Mouse (Mus musculus) urinary bladder, postnatal 25 days (tissue): Measurements from ENCODE around the gene Kcnd2.

ENCODE experiments used
- DNase-seq: peaks from one replicate; pipeline ENCODE4 v3.0.0; 2022; ENCODE audit warnings: low spot score

Gene Kcnd2

DNA sequence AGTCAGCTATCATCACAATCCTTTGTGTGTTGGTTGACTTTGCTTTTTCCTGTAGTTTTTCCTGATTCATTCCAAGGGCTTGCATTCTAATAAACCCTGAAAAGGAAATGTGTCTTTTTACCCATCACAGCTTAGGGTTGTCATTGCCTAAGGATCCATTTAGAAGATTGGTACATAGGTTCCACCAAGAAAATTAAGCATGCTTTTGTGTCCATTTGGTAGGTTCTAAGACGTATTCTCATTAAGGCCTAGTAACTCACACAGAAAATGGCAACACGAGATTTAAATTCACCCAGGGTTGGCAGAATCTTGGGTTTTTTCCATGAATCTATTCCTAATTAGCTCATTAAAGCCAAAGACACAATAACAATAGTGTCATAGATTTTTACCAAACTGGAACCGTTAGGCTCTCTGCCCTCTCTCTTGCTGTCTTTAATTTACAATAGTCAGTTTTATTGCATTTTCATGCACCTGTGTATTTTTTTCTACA is 477.6 kb downstream of the Kcnd2 start:
- no peak for DNase-seq

DNA sequence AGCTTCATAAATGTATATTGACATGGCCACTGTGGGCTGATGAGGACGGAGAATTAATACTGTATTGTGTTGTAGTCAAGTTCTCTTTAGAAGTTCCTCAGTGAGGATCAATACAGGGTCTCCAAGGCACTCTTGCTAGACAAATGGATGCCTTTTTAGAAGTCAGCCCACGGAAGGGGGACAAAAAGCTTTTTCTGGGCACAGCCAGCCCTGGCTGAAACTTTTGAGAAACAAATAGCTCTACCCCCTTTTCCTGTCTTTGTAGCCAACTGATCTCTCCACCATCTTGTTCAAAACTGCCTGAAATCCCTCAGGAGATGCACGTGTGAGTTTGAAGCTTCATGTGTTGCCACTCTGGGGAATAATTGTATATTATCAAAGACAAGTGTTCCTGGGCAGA is 482.3 kb downstream of the Kcnd2 start:
- DNase-seq = no peak

- DNase-seq = no peak
Observed at GRCm38 (mm10) chr6:21701131-21701530, 485.8 kb downstream of the Kcnd2 start.

GRCm38 (mm10) chr6:21709228-21709627 is 493.9 kb downstream of the Kcnd2 start:
- DNase-seq = no peak

DNA sequence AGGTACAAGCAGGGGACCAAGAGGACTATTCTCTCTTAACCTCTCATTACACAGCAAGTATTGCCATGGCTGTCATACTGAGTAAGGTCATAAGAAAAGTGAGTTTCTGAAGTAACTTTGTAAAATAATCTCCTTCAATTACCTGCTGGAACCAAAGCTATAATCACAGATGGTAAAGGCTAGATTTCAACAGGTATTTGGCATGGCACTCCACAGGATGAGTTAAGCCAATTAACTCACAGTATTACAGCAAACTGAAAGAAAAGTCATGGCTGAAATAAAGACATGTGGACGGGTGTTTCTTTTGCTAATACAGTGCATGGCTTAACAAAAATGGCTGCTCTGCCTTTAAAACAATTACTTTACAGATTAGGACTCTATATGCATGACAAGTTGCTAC is 503.8 kb downstream of the Kcnd2 start:
- DNase-seq = no peak

DNA sequence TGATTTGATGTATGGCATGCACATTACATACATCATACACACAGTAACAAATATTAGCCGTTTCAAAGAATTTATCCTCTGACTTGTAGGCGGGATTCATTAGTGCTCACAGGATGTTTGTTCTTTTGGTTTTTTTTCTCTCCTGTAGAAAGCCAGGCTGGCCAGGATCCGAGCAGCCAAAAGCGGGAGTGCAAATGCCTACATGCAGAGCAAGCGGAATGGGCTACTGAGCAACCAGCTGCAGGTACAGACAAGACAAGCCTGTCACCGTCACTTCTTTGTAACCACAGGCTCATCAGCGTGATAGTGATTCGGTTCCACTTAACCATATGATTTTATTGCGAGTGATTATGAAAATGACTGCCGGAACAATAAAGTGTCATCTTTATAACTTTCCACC is 506.9 kb downstream of the Kcnd2 start:
- DNase-seq = no peak

DNA sequence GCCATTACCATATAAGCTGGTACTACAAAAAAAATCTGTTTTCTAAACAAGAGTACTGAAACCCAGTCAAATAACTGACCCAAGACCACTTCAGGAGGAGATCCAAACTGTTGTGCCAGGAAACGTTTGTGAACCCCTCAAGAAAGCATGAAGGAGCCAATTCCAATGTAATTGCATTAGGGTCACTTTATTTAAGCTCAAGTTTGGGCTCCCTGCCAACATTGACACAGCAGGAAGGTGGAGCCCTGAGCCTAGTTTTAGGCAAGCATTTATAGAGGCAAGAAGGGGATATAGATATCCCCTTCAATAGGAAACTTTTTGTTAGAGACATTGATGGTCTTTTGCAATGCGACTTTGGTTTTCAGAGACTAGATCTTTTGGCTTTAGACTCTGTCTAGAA is 525.3 kb downstream of the Kcnd2 start:
- no peak for DNase-seq

- DNase-seq = no peak
Observed at GRCm38 (mm10) chr6:21744615-21745266, 529.4 kb downstream of the Kcnd2 start.

GRCm38 (mm10) chr6:21747536-21747935 is 532.2 kb downstream of the Kcnd2 start:
- DNase-seq = no peak

DNA sequence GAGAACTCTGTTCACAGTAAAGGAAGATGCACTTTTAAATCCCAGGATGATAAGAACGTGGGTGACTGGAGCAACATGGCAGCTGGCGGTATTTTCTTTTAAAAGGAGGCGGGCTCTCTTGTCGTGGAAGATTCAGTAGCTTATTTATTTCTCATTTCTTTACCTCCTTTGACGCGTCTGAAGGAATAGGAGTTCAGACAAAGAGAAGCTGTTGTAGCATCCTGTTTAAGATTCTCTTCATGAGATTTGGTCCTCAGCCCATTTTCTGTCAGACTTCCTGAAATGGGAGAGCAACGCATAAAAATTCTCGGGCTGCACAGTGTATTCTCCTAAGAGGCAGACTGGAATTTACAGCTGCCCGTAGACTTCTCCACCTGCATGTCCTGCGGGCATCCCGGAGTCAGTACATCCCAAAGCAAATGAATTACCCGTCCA is 552.5 kb downstream of the Kcnd2 start:
- no peak for DNase-seq

DNA sequence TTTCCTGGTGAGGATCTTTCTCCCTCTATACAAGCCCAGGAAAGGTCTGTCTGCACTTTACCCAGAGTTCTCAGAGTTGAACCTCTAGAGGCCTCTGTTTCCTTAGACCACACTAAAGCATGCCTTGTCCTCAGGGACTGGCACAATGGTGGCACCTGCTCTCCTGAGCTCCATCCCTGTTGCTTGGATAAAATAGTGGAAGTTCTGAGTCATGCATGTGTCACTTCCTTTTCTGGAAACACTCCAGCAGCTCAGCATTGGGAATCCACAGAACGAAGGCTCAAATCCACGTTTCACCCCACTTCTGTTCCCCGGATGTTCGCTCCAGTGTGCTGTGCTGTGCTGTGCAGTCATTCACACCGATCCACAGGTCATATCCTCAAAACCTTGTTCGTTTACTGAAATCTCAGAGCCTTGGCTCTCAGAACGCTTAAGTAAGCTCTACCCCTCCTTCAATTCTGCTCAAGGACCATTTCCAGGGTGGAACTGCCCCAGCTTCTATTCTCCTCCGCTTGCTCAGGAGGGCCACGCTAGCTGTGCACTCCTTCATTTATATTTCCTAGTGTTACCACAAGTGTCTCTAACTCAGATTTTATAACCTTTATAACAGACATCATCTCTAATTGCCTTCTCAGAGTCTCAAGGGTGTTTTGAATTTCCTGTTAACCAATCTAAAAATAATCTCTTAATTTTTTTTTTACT is 553.6 kb downstream of the Kcnd2 start:
- DNase-seq = no peak

GRCm38 (mm10) chr6:21769447-21769809 is 554.1 kb downstream of the Kcnd2 start:
- DNase-seq = no peak

DNA sequence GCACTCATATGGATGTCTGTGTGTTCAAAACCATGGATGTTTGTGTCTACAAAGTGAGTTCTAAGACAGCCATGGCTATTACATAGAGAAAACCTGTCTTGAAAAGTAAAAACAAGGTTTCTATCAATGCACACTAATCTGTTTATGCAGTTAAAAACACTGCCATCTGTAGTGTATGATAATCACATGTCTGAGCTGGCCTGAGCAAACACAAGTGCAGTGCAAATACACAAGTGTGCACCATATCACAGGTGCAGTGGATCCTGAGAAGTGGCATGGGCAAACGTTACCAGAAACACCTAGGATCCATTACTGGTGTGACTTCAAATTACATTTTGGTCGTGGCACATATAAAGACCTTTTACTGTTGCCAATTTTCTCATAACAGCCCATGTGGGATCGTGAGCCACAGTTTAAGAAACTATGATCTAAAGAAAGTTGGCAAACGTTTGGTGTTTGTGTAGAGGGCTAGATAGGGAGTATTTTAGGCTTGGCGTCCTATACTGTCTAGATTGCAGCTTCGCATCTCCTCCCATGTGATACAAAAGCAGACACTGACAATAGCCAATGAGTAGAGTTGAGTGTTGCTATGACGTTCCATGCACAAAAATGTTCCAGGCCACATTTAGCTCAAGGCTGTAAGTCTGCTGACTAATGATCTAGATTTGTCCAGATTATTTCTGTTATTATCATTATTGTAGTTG is 559.1 kb downstream of the Kcnd2 start:
- no peak for DNase-seq
